ENCODE assay signal across 8 mouse cellular contexts in the genomic region with DNA sequence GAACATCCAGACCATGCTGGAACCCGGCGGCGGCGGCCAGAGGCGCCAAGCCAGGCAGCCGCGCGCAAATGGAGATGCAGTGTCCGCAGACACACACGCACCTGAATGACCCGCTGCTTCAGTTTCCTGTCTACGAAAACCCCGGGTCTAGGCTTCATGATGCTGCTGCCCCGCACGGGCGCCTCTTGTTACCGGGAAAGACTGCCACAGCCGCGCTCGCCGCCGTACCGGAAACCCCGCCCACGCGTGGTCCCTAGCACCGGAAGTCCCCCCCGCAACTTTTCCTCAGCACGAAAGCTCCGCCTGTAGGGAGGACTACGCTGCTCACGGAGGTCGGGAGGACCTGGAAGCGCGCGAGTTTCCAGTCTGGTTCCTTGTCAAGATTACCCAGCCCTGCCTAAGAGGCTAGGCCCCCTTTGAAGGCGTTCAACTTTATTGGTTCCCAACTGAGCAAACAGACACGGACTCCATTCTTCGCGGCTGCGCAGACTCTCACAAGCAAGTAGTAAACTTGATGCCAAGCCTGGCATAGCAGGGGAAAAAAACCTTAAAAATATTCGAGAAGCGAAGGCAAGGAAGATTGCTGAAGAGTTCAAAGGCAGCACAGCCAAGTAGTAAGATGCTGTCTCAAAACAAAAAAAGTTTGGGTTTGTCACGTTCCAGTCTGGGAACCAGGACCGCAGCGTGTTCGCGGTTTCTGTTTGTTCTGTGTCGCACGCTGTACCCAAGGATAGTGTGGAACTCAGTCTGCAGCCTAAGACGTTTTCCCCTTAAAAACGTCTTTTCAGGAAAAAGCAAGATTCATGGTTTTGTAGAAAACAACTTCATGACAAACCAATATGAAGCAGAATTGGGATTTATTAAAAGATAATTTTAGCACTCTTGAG. TPM values are rescaled to one million over a fixed set of nuclear protein-coding genes. Genes with fewer than 3 reads are reported as not detected.
DNase-seq lines count a peak whose midpoint lies in the region; ATAC-seq lines count a peak whose summit lies in the region.

Gene Nvl (minus strand): TSS at position 255 of the 887 bp plus-strand sequence.
Gene Cnih4 (plus strand): TSS at position 744 of the 887 bp plus-strand sequence.

- peak within 1 kb of the TSS; percentile 87 for H3K4me2 ChIP-seq in heart, embryonic 14.5 days (ENCODE audit: low read length)
- H3K4me2 ChIP-seq in liver, embryonic 13.5 days, result peak within 1 kb of the TSS; percentile 81
- H3K4me2 ChIP-seq in stomach, embryonic 16.5 days (ENCODE audit: low read depth, low read length), result peak within 1 kb of the TSS; percentile 88

- H3K9me3 ChIP-seq in heart, embryonic 14.5 days (ENCODE audit: control insufficient read depth, low read length), result no peaks in the 10 kb centered on the region
- H3K9me3 ChIP-seq in liver, embryonic 13.5 days (replicated peaks), result no peaks in the 10 kb centered on the region
- no peaks in the 10 kb centered on the region for H3K9me3 ChIP-seq in stomach, embryonic 16.5 days (replicated peaks; ENCODE audit: control insufficient read depth, low read length)

- H3K9ac ChIP-seq in heart, embryonic 14.5 days (ENCODE audit: low read length), result peak within 1 kb of the TSS; percentile 82
- peak within 1 kb of the TSS; percentile 86 for H3K9ac ChIP-seq in liver, embryonic 13.5 days
- H3K9ac ChIP-seq in stomach, embryonic 16.5 days (ENCODE audit: low read length), result peak within 1 kb of the TSS; percentile 83

- under 1% methylated on average over 52 of the region's 52 CpGs for WGBS in heart, embryonic 14.5 days
- under 1% methylated on average over 52 of the region's 52 CpGs for WGBS in liver, embryonic 13.5 days (ENCODE audit: insufficient replicate concordance)
- under 1% methylated on average over 52 of the region's 52 CpGs for WGBS in stomach, embryonic 16.5 days

- peak; percentile 91 for ATAC-seq in CD4-positive, CD25-positive, alpha-beta regulatory T cell, adult 4 months
- peak; percentile 100 for ATAC-seq in heart, embryonic 14.5 days (ENCODE audit: insufficient number of reproducible peaks, insufficient read depth, low FRiP score, low read depth)
- ATAC-seq in liver, embryonic 13.5 days (ENCODE audit: low read depth), result peak; percentile 97
- ATAC-seq in stomach, embryonic 16.5 days (ENCODE audit: insufficient read depth, low FRiP score), result peak; percentile 99

- H3K4me3 ChIP-seq in heart, embryonic 14.5 days (ENCODE audit: control insufficient read depth in 1 of 2, insufficient read depth in 1 of 2, low read depth in 1 of 2, low read length in 2 of 2), result peak within 1 kb of the TSS; percentile 62 to 74
- peak within 1 kb of the TSS; percentile 86 for H3K4me3 ChIP-seq in liver, embryonic 13.5 days (replicated peaks)
- peak within 1 kb of the TSS; percentile 94 for H3K4me3 ChIP-seq in stomach, embryonic 16.5 days (replicated peaks; ENCODE audit: low read length)

- H3K27me3 ChIP-seq in heart, embryonic 14.5 days (ENCODE audit: control insufficient read depth, insufficient read depth, low read length), result no peaks in the 10 kb centered on the region
- no peaks in the 10 kb centered on the region for H3K27me3 ChIP-seq in liver, embryonic 13.5 days
- H3K27me3 ChIP-seq in stomach, embryonic 16.5 days (ENCODE audit: control insufficient read depth, insufficient read depth, low read length), result no peaks in the 10 kb centered on the region

- peaks cover 27% of the 10 kb centered on the region for H3K36me3 ChIP-seq in heart, embryonic 14.5 days (ENCODE audit: control insufficient read depth, insufficient read depth, low read length)
- peaks cover 25% of the 10 kb centered on the region for H3K36me3 ChIP-seq in liver, embryonic 13.5 days
- no peaks in the 10 kb centered on the region for H3K36me3 ChIP-seq in stomach, embryonic 16.5 days (ENCODE audit: control insufficient read depth, insufficient read depth, low read length)

- peaks cover 0 to 16% of the 10 kb centered on the region in 2 experiments; a peak in 1 of 4 replicates for H3K4me1 ChIP-seq in heart, embryonic 14.5 days (ENCODE audit: control insufficient read depth in 2 of 2, insufficient read depth in 2 of 2, low read length in 2 of 2)
- peaks cover 52% of the 10 kb centered on the region for H3K4me1 ChIP-seq in liver, embryonic 13.5 days (replicated peaks)
- peaks cover 10% of the 10 kb centered on the region for H3K4me1 ChIP-seq in stomach, embryonic 16.5 days (ENCODE audit: control insufficient read depth, insufficient read depth, low read length)

- peak within 1 kb of the TSS; percentile 89 to 93 for H3K27ac ChIP-seq in heart, embryonic 14.5 days (replicated peaks in 1 of 2; ENCODE audit: control insufficient read depth in 1 of 2, insufficient read depth in 1 of 2, low read depth in 2 of 2, low read length in 2 of 2)
- peak within 1 kb of the TSS; percentile 94 for H3K27ac ChIP-seq in liver, embryonic 13.5 days
- peak within 1 kb of the TSS; percentile 93 for H3K27ac ChIP-seq in stomach, embryonic 16.5 days (ENCODE audit: low read length)

- peak; percentile 78 for DNase-seq in c-Kit-negative CD71-positive TER-119-positive erythroid progenitor cells, embryonic 14.5 days (ENCODE audit: low read depth, low spot score)
- DNase-seq in fibroblast of lung, adult 2 months (ENCODE audit: low read depth), result peak; percentile 97
- DNase-seq in kidney, postnatal 14 days, result peak; percentile 95
- DNase-seq in liver, embryonic 13.5 days, result peak; percentile 91
- DNase-seq in neural tube, embryonic 10.5 days (ENCODE audit: extremely low spot score, low spot score), result peak; percentile 95

RNA-seq across cellular contexts. Expression of gene Nvl, which starts in this region (rescaled TPM):
- polyA plus RNA-seq in CD4-positive, CD25-positive, alpha-beta regulatory T cell, adult 4 months (2017; shearing (Covaris generic)), result 10 to 100 TPM; 36.4 to 43.5 TPM
- polyA plus RNA-seq in heart, embryonic 14.5 days (2014; fragmentation: Nextera tagmentation; extraction: Ambion mirVana), result 19.6 and 20.2 TPM in 2 replicates
- polyA plus RNA-seq in liver, embryonic 13.5 days (2015; fragmentation: Nextera tagmentation; extraction: Ambion mirVana), result 13.8 and 16.8 TPM in 2 replicates
- polyA plus RNA-seq in stomach, embryonic 16.5 days (2015; fragmentation: Nextera tagmentation; extraction: Ambion mirVana), result 29.3 and 30.5 TPM in 2 replicates

RNA-seq across cellular contexts. Expression of gene Cnih4, which starts in this region (rescaled TPM):
- 10 to 100 TPM; 65.6 to 72.8 TPM for polyA plus RNA-seq in CD4-positive, CD25-positive, alpha-beta regulatory T cell, adult 4 months (2017; shearing (Covaris generic))
- 145 and 147 TPM in 2 replicates for polyA plus RNA-seq in heart, embryonic 14.5 days (2014; fragmentation: Nextera tagmentation; extraction: Ambion mirVana)
- polyA plus RNA-seq in liver, embryonic 13.5 days (2015; fragmentation: Nextera tagmentation; extraction: Ambion mirVana), result 57.1 and 58.9 TPM in 2 replicates
- polyA plus RNA-seq in stomach, embryonic 16.5 days (2015; fragmentation: Nextera tagmentation; extraction: Ambion mirVana), result 113 and 135 TPM in 2 replicates

Comparison
In these comparisons a context has a peak if more than half of its experiments do, and no peak if none do; other contexts are left out.
1. Peak in every context shown above with its lines: DNase-seq, ATAC-seq, H3K4me3 ChIP-seq and H3K27ac ChIP-seq.